Comparison of ENCODE assay signal across 11 mouse cellular contexts in the genomic region with DNA sequence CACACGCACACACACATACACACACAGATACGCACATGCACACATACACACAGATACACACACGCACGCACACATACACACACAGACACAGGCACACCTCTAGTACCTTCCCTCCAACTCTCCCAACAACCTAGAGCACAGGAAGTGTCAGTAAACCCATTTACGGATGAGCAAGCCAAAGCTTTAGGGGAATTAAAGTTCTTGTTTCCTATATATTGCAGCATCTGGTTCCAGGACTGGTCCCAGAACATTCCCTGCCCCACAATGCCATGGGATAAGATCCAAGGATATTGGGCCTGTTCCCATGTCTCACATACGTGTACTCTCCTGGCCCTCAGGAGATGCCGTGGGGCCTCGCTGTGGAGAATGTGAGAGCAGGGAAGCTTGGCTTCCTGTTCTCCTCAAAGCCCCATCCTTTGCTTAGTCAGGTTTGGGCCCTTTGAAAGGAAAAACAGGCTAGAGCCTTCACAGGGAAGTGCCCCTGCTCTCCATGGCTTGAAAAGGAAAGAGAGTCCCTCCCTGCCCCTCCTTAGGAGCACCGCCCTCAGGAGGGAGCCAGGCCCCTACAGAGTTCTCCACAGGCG.
A peak's percentile ranks its signal among the peaks of the same experiment; 100 is the strongest.
DNase-seq lines count a peak whose midpoint lies in the region; ATAC-seq and TF ChIP-seq lines count a peak whose summit lies in the region.
"Had no signal": no experiment of that assay in that cellular context is flagged by ENCODE, and none has a peak within 500 bp of the region (broad histone marks: within the 10 kb centered on the region; RNA-seq: fewer than 3 reads in every experiment).

No protein-coding gene starts in this region.

- no peak overlapping the region for H3K4me2 ChIP-seq in heart, embryonic 12.5 days
- 0 out of 2 replicates have a peak overlapping the region, but pooled peaks have one; percentile 3 for H3K4me2 ChIP-seq in embryonic facial prominence, embryonic 15.5 days (replicated peaks)
- H3K4me2 ChIP-seq in myocyte (ENCODE audit: low read depth), result peak overlapping the region; percentile 71
- H3K4me2 ChIP-seq: midbrain, embryonic 13.5 days had no signal

- H3K9ac ChIP-seq in heart, embryonic 12.5 days, result no peak overlapping the region
- no peak overlapping the region for H3K9ac ChIP-seq in embryonic facial prominence, embryonic 15.5 days
- H3K9ac ChIP-seq: midbrain, embryonic 13.5 days had no signal

- H3K4me3 ChIP-seq in heart, embryonic 12.5 days, result no peak overlapping the region
- no peak overlapping the region for H3K4me3 ChIP-seq in left cerebral cortex, adult 2 months
- no peak overlapping the region for H3K4me3 ChIP-seq in embryonic facial prominence, embryonic 15.5 days (replicated peaks)
- H3K4me3 ChIP-seq in myocyte, result no peak overlapping the region
- H3K4me3 ChIP-seq: midbrain, embryonic 13.5 days had no signal

- no peaks in the 10 kb centered on the region for H3K9me3 ChIP-seq in heart, embryonic 12.5 days (replicated peaks)
- no peaks in the 10 kb centered on the region for H3K9me3 ChIP-seq in embryonic facial prominence, embryonic 15.5 days (replicated peaks)
- H3K9me3 ChIP-seq: midbrain, embryonic 13.5 days had no signal

- WGBS in heart, embryonic 12.5 days, result 78% methylated on average over 10 of the region's 10 CpGs
- 54% methylated on average over 10 of the region's 10 CpGs for WGBS in embryonic facial prominence, embryonic 15.5 days

- no peak for TF ChIP-seq CTCF in left cerebral cortex, adult 2 months (IDR thresholded peaks at IDR 0.05)

- intact Hi-C loops in left cerebral cortex, adult 2 months (cut with DNase I), result no loop called here
- intact Hi-C loops in left cerebral cortex, postnatal 25 days (cut with DNase I), result loop anchor here (2.0 to 10.0 kb wide), 3 partner anchors 77 to 273 kb away; no protein-coding TSS in a partner anchor

- no peak overlapping the region for H3K27ac ChIP-seq in heart, embryonic 12.5 days (ENCODE audit: poor library complexity, severe bottlenecking)
- peak overlapping the region; percentile 19; the same call in 1 of the 2 replicates for H3K27ac ChIP-seq in left cerebral cortex, adult 2 months
- peak overlapping the region; percentile 89 for H3K27ac ChIP-seq in embryonic facial prominence, embryonic 15.5 days (replicated peaks)
- H3K27ac ChIP-seq: midbrain, embryonic 13.5 days had no signal

- ATAC-seq in heart, embryonic 12.5 days (ENCODE audit: insufficient number of reproducible peaks, low FRiP score), result no peak
- ATAC-seq in embryonic facial prominence, embryonic 15.5 days (ENCODE audit: insufficient number of reproducible peaks, low FRiP score, low TSS enrichment, low read depth), result no peak
- ATAC-seq: forebrain, embryonic 16.5 days; Patski had no signal

- no peaks in the 10 kb centered on the region for H3K79me2 ChIP-seq in myocyte (ENCODE audit: control insufficient read depth, insufficient read depth)

- H3K4me1 ChIP-seq in heart, embryonic 12.5 days (replicated peaks), result peaks cover 32% of the 10 kb centered on the region
- H3K4me1 ChIP-seq in embryonic facial prominence, embryonic 15.5 days, result peaks cover 61% of the 10 kb centered on the region

- DNase-seq in heart, adult 11 months, result peak; percentile 91
- DNase-seq in left cerebral cortex, adult 2 months (ENCODE audit: extremely low spot score in 1 of 2, low spot score in 2 of 2), result no peak
- no peak for DNase-seq in left cerebral cortex, postnatal 25 days (ENCODE audit: low spot score in 2 of 2)
- DNase-seq in T-cell, adult 2 months (ENCODE audit: low spot score), result no peak
- DNase-seq in spleen, postnatal 14 days (ENCODE audit: low spot score in 2 of 2), result no peak

- no peaks in the 10 kb centered on the region for H3K27me3 ChIP-seq in heart, embryonic 12.5 days (replicated peaks)
- H3K27me3 ChIP-seq in embryonic facial prominence, embryonic 15.5 days, result no peaks in the 10 kb centered on the region
- no peaks in the 10 kb centered on the region for H3K27me3 ChIP-seq in myocyte (ENCODE audit: control insufficient read depth, insufficient read depth, insufficient read length)
- H3K27me3 ChIP-seq: midbrain, embryonic 13.5 days; Patski had no signal

- H3K36me3 ChIP-seq in heart, embryonic 12.5 days, result no peaks in the 10 kb centered on the region
- H3K36me3 ChIP-seq in embryonic facial prominence, embryonic 15.5 days, result no peaks in the 10 kb centered on the region
- no peaks in the 10 kb centered on the region for H3K36me3 ChIP-seq in myocyte (ENCODE audit: control insufficient read depth, insufficient read depth)
- H3K36me3 ChIP-seq: midbrain, embryonic 13.5 days had no signal

- no peak for TF ChIP-seq POLR2A in myocyte (IDR thresholded peaks at IDR 0.05; ENCODE audit: insufficient read length, low read depth)

- no peak overlapping the region for H3ac ChIP-seq in myocyte (ENCODE audit: control insufficient read depth, insufficient read length)

TF ChIP-seq in myocyte, 11 proteins besides CTCF, POLR2A, EP300 and RAD21:
- TF ChIP-seq TCF3 (IDR thresholded peaks at IDR 0.05; ENCODE audit: insufficient read length, low read depth) (no peak), POLR2AphosphoS2 (IDR thresholded peaks at IDR 0.05; ENCODE audit: insufficient read length, low read depth) (no peak), REST (IDR thresholded peaks at IDR 0.05; ENCODE audit: insufficient read depth, insufficient read length) (no peak), TCF12 (IDR thresholded peaks at IDR 0.05; ENCODE audit: insufficient read depth, poor library complexity, severe bottlenecking) (no peak), SRF (IDR thresholded peaks at IDR 0.05; ENCODE audit: control insufficient read depth, insufficient read length, low read depth) (no peak), USF1 (IDR thresholded peaks at IDR 0.05; ENCODE audit: low read depth) (no peak), MYOG (IDR thresholded peaks at IDR 0.05; ENCODE audit: control insufficient read depth in 1 of 3, insufficient read depth in 1 of 3, insufficient read length in 2 of 3, low read depth in 2 of 3) (no peak), E2F4 (IDR thresholded peaks at IDR 0.05; ENCODE audit: insufficient read depth) (no peak)
